Mouse (Mus musculus) brain, adult 10 weeks (tissue): ENCODE measurements around the gene Ak1. TPM values are rescaled to one million over a fixed set of nuclear protein-coding genes. Genes with fewer than 3 reads are reported as not detected.

Source experiments
- polyA plus RNA-seq: library from polyadenylated mRNA; stranded (reverse); fragments of 350-450 nt; fragmentation: Illumina TruSeq; extraction: RNeasy Lipid Tissue Mini Kit (QIAGEN cat#74804); gene quantifications from one replicate; pipeline ENCODE4 v1.2.3, GENCODE M21; 2015; ENCODE audit warnings: low read depth, low replicate concordance

The Ak1 gene
- 123 TPM for polyA plus RNA-seq

DNA sequence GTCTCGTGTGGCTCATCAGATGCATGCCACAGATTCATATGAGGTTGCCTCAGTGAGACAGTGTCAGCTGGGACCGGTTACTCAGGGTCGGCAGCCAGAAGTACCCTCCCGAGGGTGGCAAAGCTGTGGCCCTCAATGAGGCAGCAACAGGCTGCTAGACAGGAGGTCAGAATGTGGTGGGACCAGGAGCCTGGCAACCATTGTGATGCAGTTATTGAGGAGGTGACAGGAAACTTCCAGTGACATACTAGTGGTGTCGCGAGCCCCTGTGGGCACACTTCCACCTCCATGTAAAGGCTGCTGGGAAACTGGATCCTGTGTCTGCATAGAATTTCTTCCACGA is at the start of gene Ak1:
Gene Ak1, plus strand, starts transcription at position 242 of the 343 bp plus-strand sequence.

DNA sequence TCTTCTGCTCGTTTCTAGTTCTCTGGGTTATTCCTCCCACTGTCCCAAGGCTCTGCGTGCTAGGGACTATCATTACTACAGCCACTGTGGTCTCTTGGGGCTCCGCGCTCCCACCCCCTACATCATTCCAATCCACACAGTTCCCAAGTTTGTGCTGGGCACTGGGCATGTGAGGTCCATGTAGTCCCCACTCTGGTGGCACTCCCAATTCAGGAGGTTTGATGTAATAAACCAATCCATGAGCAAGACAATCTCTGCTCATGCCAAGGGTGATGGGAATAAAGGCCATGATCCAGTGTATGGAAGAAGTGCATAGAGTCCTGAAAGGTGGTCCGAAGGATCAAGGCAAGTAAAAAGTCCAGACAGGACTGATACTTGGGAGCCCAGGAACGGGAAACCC is 47.1 kb upstream of the Ak1 start, which contains the start of gene Pip5kl1:
Gene Pip5kl1, plus strand, starts transcription at position 301 of the 400 bp plus-strand sequence.

GRCm38 (mm10) chr2:32575586-32576160 is 45.9 kb upstream of the Ak1 start, which contains the start of gene 9430097D07Rik:
9430097D07Rik (minus strand) TSS chr2:32575684.

DNA sequence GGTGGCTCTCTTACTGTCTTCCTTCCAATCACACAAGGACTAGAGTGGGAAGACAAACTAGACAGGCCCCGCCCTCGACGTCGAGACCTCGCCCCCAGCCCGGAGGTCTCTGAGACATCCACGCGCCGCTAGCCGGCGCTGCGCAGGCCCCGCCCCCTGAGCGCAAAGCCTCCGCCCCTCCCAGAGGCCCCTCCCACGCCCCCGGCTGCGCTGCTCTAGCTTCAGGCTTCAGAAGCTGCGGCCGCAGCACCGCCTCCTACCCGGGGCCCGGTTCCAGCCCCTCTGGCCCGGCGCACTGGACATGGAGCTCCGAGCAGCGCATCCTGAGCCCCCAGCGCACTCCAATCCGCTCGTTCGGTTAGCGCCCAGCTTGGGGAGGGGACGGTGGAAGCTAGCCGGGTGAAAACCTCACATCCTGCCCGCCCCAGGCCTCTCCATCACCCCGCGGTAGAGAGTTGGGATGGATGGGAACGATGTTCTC is 34.6 kb upstream of the Ak1 start, which contains the start of gene St6galnac4:
Gene St6galnac4, plus strand, starts transcription at position 225 of the 481 bp plus-strand sequence.

GRCm38 (mm10) chr2:32599409-32599808 is 22.1 kb upstream of the Ak1 start, which contains the start of gene St6galnac6:
St6galnac6 (plus strand) TSS chr2:32599709.

GRCm38 (mm10) chr2:32646379-32647056 is 25.0 kb downstream of the Ak1 start, which contains the start of gene Eng:
Eng (plus strand) TSS chr2:32646595.

Other genes with a start within 250 kb of the Ak1 start
- gene 1110008P14Rik, start 239.8 kb upstream of the Ak1 start, polyA plus RNA-seq: 442 TPM
- 1.5 TPM for gene Lcn2, start 233.5 kb upstream of the Ak1 start, polyA plus RNA-seq
- gene Ptges2, start 225.9 kb upstream of the Ak1 start, polyA plus RNA-seq: 60.8 TPM
- 2.4 TPM for gene Naif1, start 171.3 kb upstream of the Ak1 start, polyA plus RNA-seq
- 57.6 TPM for gene Slc25a25, start 170.3 kb upstream of the Ak1 start, polyA plus RNA-seq
- 45.6 TPM for gene Fam102a, start 86.4 kb upstream of the Ak1 start, polyA plus RNA-seq
- 99.3 TPM for gene Dpm2, start 50.9 kb upstream of the Ak1 start, polyA plus RNA-seq
- 10.5 TPM for gene Pip5kl1, start 47.0 kb upstream of the Ak1 start, polyA plus RNA-seq
- 0.71 TPM for gene 9430097D07Rik, start 46.1 kb upstream of the Ak1 start, polyA plus RNA-seq
- 30.5 TPM for gene St6galnac4, start 34.7 kb upstream of the Ak1 start, polyA plus RNA-seq
- gene St6galnac6, start 22.0 kb upstream of the Ak1 start, polyA plus RNA-seq: 122 TPM
- 20.2 TPM for gene Eng, start 24.8 kb downstream of the Ak1 start, polyA plus RNA-seq
- gene Fpgs, start 82.4 kb downstream of the Ak1 start, polyA plus RNA-seq: 8.9 TPM
- gene Cdk9, start 91.3 kb downstream of the Ak1 start, polyA plus RNA-seq: 127 TPM
- 15.5 TPM for gene Sh2d3c, start 99.3 kb downstream of the Ak1 start, polyA plus RNA-seq
- gene 6330409D20Rik, start 119.3 kb downstream of the Ak1 start, polyA plus RNA-seq: 2.6 TPM
- 35.2 TPM for gene Tor2a, start 135.5 kb downstream of the Ak1 start, polyA plus RNA-seq
- 1.5 TPM for gene Ttc16, start 153.9 kb downstream of the Ak1 start, polyA plus RNA-seq
- gene Ptrh1, start 154.0 kb downstream of the Ak1 start, polyA plus RNA-seq: 6.8 TPM
- 1.3 TPM for gene Cfap157, start 162.7 kb downstream of the Ak1 start, polyA plus RNA-seq
- 506 TPM for gene Stxbp1, start 225.5 kb downstream of the Ak1 start, polyA plus RNA-seq